Mouse (Mus musculus) small intestine, adult 2 months (tissue): ENCODE measurements around the gene Soat1. TPM values are rescaled to one million over a fixed set of nuclear protein-coding genes. Genes with fewer than 3 reads are reported as not detected.
A peak's percentile ranks its signal among the peaks of the same experiment; 100 is the strongest.

ENCODE experiments used
- H3K27ac ChIP-seq: fragments of 200-500 bp; 2 replicates; pipeline ENCODE4 v1.5.1; 2012; ENCODE audit warnings: low read depth, low read length, control low read depth, inconsistent platforms; ENCODE audit not compliant: insufficient read depth
- H3K27me3 ChIP-seq: fragments of 200-500 bp; 2 replicates; pipeline ENCODE4 v1.6.1; 2012; ENCODE audit warnings: mild to moderate bottlenecking, moderate library complexity, low read length, inconsistent platforms; ENCODE audit not compliant: control insufficient read depth, insufficient read depth
- H3K36me3 ChIP-seq: fragments of 200-500 bp; 2 replicates; pipeline ENCODE4 v1.6.1; 2012; ENCODE audit warnings: mild to moderate bottlenecking, low read length, control low read depth, inconsistent platforms; ENCODE audit not compliant: control insufficient read depth, insufficient read depth
- H3K4me1 ChIP-seq: fragments of 200-500 bp; 2 replicates; pipeline ENCODE4 v1.6.1; 2012; ENCODE audit warnings: low read length, inconsistent platforms, mixed read lengths; ENCODE audit not compliant: control insufficient read depth, insufficient read depth, insufficient read length
- H3K4me3 ChIP-seq: fragments of 200-500 bp; 2 replicates; pipeline ENCODE4 v1.5.1; 2012; ENCODE audit warnings: low read depth, mild to moderate bottlenecking, control low read depth, inconsistent platforms, low read length, moderate library complexity
- CTCF ChIP-seq: fragments of 200-500 bp; IDR thresholded peaks from 2 replicates; pipeline ENCODE4 v1.5.1; 2012; ENCODE audit warnings: low read depth, mild to moderate bottlenecking, control low read depth, inconsistent platforms, low read length, moderate library complexity, mixed read lengths; ENCODE audit not compliant: insufficient replicate concordance, insufficient read length; ENCODE audit errors: extremely low read depth
- POLR2A ChIP-seq: fragments of 200-500 bp; IDR thresholded peaks from 2 replicates; pipeline ENCODE4 v1.6.1; 2012; ENCODE audit warnings: low read depth, mild to moderate bottlenecking, control low read depth, inconsistent platforms, low read length, moderate library complexity
- WGBS: fragments of 180-500 bp; shearing (Covaris S2); methylation state at CpG from one replicate; pipeline ENCODE4 v1.1.7; 2018; 5-methylcytosine and 5-hydroxymethylcytosine counted together
- polyA plus RNA-seq: library from polyadenylated mRNA; depleted of rRNA; stranded (reverse); fragments of >200 nt; gene quantifications from 2 replicates; pipeline ENCODE4 v1.2.3, GENCODE M21; 2012

Soat1 gene
- polyA plus RNA-seq, 1 experiment, result 6.1 TPM

DNA sequence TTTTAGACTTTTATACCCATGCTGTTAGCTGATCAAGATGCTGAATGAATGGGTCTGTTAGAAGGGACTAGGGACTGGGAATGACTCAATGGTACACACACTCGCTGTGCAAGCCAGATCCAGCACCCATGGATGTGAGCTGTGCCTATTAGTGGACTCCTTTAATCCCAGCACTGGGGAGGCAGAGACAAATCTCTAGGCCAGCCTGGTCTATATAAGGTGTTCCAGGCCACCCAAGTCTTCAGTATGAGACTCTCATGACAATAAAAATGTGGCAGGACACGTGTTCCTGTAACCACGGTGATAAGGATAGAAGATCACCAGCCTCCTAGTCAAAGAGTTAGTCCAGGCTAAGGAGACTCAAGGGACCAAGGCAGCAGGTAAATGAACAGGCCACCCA is 50.1 kb downstream of the Soat1 start:
- Histone ChIP-seq H3K27me3 (no peaks in the 10 kb centered on the region), H3K4me1 (no peaks in the 10 kb centered on the region), H3K4me3 (no peak overlapping the region), H3K36me3 (no peaks in the 10 kb centered on the region), H3K27ac (no peak overlapping the region)
- WGBS, result 78% methylated on average over 3 of the region's 3 CpGs
- no peak for TF ChIP-seq POLR2A
- TF ChIP-seq CTCF, result no peak

DNA sequence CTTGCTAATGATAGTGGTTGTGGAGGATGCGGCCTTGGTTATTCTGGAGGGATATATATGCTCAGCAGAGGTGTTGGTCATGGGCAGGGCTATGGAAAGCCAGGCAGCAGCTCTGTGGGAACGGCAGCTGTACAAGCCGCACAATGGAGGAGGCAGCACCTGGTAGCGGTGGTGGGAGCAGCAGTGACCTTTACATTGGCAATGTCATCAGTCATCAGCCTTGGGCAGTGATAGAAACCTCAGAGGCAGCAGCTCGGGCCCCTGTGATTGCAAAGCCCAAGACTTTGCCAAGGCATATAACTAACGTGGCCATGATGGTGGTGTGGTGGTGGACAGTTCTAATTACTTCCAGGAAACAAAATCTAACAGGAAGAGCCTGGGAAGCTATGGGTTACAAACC is 50.6 kb downstream of the Soat1 start:
- Histone ChIP-seq H3K4me3 (no peak overlapping the region), H3K4me1 (no peaks in the 10 kb centered on the region), H3K36me3 (no peaks in the 10 kb centered on the region), H3K27me3 (no peaks in the 10 kb centered on the region), H3K27ac (no peak overlapping the region)
- no peak for TF ChIP-seq CTCF
- TF ChIP-seq POLR2A, result no peak
- 76% methylated on average over 6 of the region's 6 CpGs for WGBS

DNA sequence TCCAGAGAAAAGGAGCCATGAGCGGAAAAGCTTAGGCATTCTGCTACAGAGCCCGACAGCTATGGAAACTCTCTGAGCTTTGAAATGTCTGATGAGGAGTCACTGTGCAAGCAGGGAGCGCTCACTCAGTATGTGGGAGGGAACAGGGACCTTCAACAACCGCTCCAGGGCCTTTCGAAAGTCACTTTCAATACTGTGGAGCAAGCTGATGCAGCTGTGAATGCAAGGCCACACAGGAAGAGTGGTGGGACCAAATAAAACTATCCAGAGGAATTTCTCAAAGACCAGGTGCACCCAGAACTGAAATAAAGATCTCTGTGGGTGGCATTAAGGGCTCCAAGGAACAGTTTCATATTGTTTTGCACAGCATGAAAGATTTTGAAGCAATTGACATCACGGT is 51.3 kb downstream of the Soat1 start:
- no peaks in the 10 kb centered on the region for H3K4me1 ChIP-seq
- H3K36me3 ChIP-seq, result no peaks in the 10 kb centered on the region
- no peak overlapping the region for H3K4me3 ChIP-seq
- no peak overlapping the region for H3K27ac ChIP-seq
- TF ChIP-seq CTCF, result no peak
- TF ChIP-seq POLR2A, result no peak
- no peaks in the 10 kb centered on the region for H3K27me3 ChIP-seq
- WGBS, result 78% methylated on average over 6 of the region's 6 CpGs

DNA sequence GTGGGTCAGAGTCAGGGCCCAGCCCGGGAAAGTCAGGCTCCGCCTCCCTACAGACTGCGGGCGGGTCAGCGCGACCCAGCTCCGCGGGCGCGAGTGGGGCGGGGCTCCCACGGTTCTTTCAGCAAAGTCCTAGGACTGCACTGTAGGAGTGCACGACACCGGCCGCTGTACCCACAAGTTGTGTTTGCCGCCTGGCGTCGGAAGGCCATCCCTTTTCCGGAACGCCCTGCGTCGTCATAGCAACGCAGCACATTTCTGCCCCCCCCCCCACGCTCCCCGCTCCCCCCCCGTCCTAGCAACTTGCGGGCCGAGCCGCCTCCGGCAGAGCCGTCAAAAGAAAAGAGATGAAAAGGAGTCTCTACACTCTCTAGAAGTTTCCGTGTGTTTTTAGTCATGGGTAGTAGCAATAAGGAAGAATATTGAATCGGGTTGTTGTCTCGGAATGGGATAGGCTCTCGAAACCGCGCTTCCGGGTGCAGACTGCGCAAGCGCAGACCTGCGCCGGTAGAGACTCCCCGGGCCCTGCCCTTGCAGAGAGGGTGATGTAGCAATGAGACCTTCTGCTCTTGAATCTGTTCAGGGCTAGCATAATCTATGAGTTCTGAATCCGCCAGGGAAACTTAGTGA is 53.3 kb downstream of the Soat1 start, which contains the start of gene Axdnd1:
Gene Axdnd1 (minus strand): TSS at position 489 of the 627 bp plus-strand sequence.
- Histone ChIP-seq H3K36me3 (no peaks in the 10 kb centered on the region), H3K27me3 (no peaks in the 10 kb centered on the region), H3K27ac (peak within 1 kb of the TSS; percentile 17; the same call in 1 of the 2 replicates), H3K4me3 (peak within 1 kb of the TSS; percentile 90), H3K4me1 (no peaks in the 10 kb centered on the region)
- WGBS, result under 1% methylated on average over 44 of the region's 44 CpGs
- TF ChIP-seq POLR2A, result no peak
- TF ChIP-seq CTCF, result 0 out of 2 replicates have a peak, but pooled peaks have one; percentile 9

DNA sequence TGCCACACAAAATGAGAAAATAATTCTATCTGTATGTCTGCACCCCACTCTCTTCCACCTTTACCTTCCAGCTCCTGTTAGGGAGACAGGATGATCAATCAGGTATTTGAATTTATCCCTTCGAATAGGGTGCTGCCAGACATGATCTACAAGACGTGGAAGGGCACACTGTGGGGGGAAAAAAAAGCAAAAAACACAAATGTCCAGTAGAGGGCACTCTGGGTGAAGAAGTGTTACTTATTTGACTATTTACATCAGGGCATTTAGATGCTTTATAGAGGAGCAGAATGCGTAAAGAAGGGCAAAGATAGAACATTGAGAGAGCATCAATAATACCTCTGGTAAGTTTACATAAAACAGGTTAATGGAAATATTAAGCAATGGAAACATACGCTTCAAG is 56.0 kb downstream of the Soat1 start:
- 58% methylated on average over 4 of the region's 4 CpGs for WGBS
- Histone ChIP-seq H3K4me3 (no peak overlapping the region), H3K27ac (no peak overlapping the region), H3K27me3 (no peaks in the 10 kb centered on the region), H3K4me1 (no peaks in the 10 kb centered on the region), H3K36me3 (no peaks in the 10 kb centered on the region)
- TF ChIP-seq POLR2A (no peak), CTCF (no peak)

DNA sequence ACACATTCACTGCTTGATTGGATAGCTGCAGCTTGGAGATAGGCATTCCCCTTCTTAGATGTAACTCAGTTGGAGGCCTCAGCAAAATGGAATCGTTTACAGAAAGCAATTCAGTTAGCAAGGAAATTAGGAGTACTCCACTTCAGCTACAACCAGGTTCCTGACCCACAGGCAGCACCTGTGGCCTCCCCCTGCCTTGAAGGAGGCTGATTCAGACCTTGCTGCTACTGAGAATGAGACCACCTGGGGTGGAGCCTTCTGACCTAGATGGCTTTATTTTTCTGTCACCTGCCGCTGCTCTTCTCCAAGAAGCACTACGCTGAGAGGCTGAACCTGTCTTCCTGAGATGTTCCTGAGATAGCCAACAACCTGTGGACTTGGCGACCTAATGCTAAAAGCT is 65.6 kb downstream of the Soat1 start:
- TF ChIP-seq CTCF, result no peak
- no peak for TF ChIP-seq POLR2A
- Histone ChIP-seq H3K27ac (no peak overlapping the region), H3K27me3 (no peaks in the 10 kb centered on the region), H3K36me3 (no peaks in the 10 kb centered on the region), H3K4me3 (no peak overlapping the region), H3K4me1 (no peaks in the 10 kb centered on the region)
- WGBS, result 73% methylated on average over 4 of the region's 4 CpGs

DNA sequence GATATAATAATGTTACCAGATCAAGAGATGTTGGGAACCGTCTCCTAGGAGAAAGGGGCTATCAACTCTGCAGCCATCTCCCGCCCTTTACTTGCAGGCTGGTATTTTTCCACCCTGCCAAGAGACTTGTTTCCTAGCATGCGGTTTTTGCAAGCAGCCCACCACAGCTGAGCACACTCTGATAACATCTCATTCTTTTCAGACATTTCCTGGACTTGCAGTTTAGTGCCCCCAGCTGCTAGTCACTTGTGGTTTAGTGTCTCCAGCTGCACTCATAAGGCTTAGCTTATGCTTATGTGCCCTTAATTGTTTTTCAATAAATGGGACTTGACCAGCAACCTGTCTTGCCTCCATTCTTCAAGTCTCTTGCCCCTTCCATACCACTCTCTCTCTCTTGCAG is 66.1 kb downstream of the Soat1 start:
- no peak overlapping the region for H3K27ac ChIP-seq
- no peaks in the 10 kb centered on the region for H3K4me1 ChIP-seq
- WGBS, result 61% methylated on average over 3 of the region's 3 CpGs
- H3K36me3 ChIP-seq, result no peaks in the 10 kb centered on the region
- no peak overlapping the region for H3K4me3 ChIP-seq
- H3K27me3 ChIP-seq, result no peaks in the 10 kb centered on the region
- TF ChIP-seq POLR2A (no peak), CTCF (no peak)
